Mouse (Mus musculus) stomach, embryonic 14.5 days (tissue): ENCODE data around the gene 1700001C19Rik. TPM values are rescaled to one million over a fixed set of nuclear protein-coding genes. Genes with fewer than 3 reads are reported as not detected.

Experiments used
- ATAC-seq: fragments of 200-750 bp; cut with Nextera tagmentation; 2 replicates; pipeline ENCODE4 v1.8.0; 2017; ENCODE audit warnings: low read depth, moderate TSS enrichment; ENCODE audit not compliant: insufficient number of reproducible peaks, insufficient read depth, low FRiP score
- H3K27ac ChIP-seq: fragments of 300-500 bp; sonication (generic); 2 replicates; pipeline ENCODE4 v1.5.1; 2014; ENCODE audit warnings: mild to moderate bottlenecking, low read length, moderate library complexity, mixed read lengths
- H3K27me3 ChIP-seq: fragments of 300-500 bp; sonication (generic); 2 replicates; pipeline ENCODE4 v1.6.1; 2014; ENCODE audit warnings: low read length, control low read depth, mixed read lengths; ENCODE audit not compliant: control insufficient read depth, insufficient read depth
- H3K36me3 ChIP-seq: fragments of 300-500 bp; sonication (generic); 2 replicates; pipeline ENCODE4 v1.6.1; 2014; ENCODE audit warnings: mild to moderate bottlenecking, control low read depth, low read length, moderate library complexity, mixed read lengths; ENCODE audit not compliant: control insufficient read depth, insufficient read depth
- H3K4me1 ChIP-seq: fragments of 300-500 bp; sonication (generic); 2 replicates; pipeline ENCODE4 v1.6.1; 2014; ENCODE audit warnings: low read length, control low read depth, mixed read lengths; ENCODE audit not compliant: control insufficient read depth, insufficient read depth
- H3K4me2 ChIP-seq: fragments of 300-500 bp; sonication (generic); replicated peaks from 2 replicates; pipeline ENCODE4 v1.6.1; 2014; ENCODE audit warnings: low read depth, low read length, control low read depth
- H3K4me3 ChIP-seq: fragments of 300-500 bp; sonication (generic); 2 replicates; pipeline ENCODE4 v1.5.1; 2014; ENCODE audit warnings: low read depth, low read length, control low read depth
- H3K9ac ChIP-seq: fragments of 300-500 bp; sonication (generic); replicated peaks from 2 replicates; pipeline ENCODE4 v1.6.1; 2014; ENCODE audit warnings: low read depth, mild to moderate bottlenecking, control low read depth, low read length, moderate library complexity, mixed read lengths
- H3K9me3 ChIP-seq: fragments of 300-500 bp; sonication (generic); 2 replicates; pipeline ENCODE4 v1.6.1; 2016; ENCODE audit warnings: low read depth, low read length, control low read depth; ENCODE audit not compliant: control insufficient read depth
- WGBS: fragments of 180-500 bp; shearing (Covaris S2); extraction: QIAGEN DNeasy Blood & Tissue Kit; methylation state at CpG from one replicate; pipeline ENCODE4 v1.1.7; 2014; 5-methylcytosine and 5-hydroxymethylcytosine counted together
- polyA plus RNA-seq: library from polyadenylated mRNA; unstranded; fragments of >200 nt; fragmentation: Nextera tagmentation; extraction: Ambion mirVana; gene quantifications from 2 replicates; pipeline ENCODE4 v1.2.1, GENCODE M21; 2014

The 1700001C19Rik gene
- polyA plus RNA-seq, 1 experiment from 2014 or later, result 0.58 TPM

- Histone ChIP-seq H3K9me3 (no peaks in the 10 kb centered on the region), H3K27ac (no peak overlapping the region), H3K4me1 (peaks cover 23% of the 10 kb centered on the region), H3K4me3 (no peak overlapping the region), H3K4me2 (no peak overlapping the region), H3K36me3 (no peaks in the 10 kb centered on the region), H3K27me3 (no peaks in the 10 kb centered on the region), H3K9ac (no peak overlapping the region)
- 64% methylated on average over 4 of the region's 4 CpGs for WGBS
- ATAC-seq, result 0 out of 2 replicates have a peak, but pooled peaks have one; percentile 53
Measured at GRCm38 (mm10) chr17:47474250-47474649, 37.1 kb upstream of the 1700001C19Rik start.

- no peaks in the 10 kb centered on the region for H3K9me3 ChIP-seq
- no peak for ATAC-seq
- no peaks in the 10 kb centered on the region for H3K36me3 ChIP-seq
- H3K27ac ChIP-seq, result no peak overlapping the region
- no peak overlapping the region for H3K9ac ChIP-seq
- H3K27me3 ChIP-seq, result no peaks in the 10 kb centered on the region
- H3K4me1 ChIP-seq, result peaks cover 23% of the 10 kb centered on the region
- WGBS, result 14% methylated on average over 8 of the region's 8 CpGs
- no peak overlapping the region for H3K4me2 ChIP-seq
- H3K4me3 ChIP-seq, result no peak overlapping the region
Measured at GRCm38 (mm10) chr17:47473434-47473974, 36.3 kb upstream of the 1700001C19Rik start.

GRCm38 (mm10) chr17:47472435-47473350, 35.5 kb upstream of the 1700001C19Rik start:
- no peaks in the 10 kb centered on the region for H3K9me3 ChIP-seq
- 25% methylated on average over 15 of the region's 15 CpGs for WGBS
- peak overlapping the region; percentile 10; the same call in 1 of the 2 replicates for H3K9ac ChIP-seq
- 0 out of 2 replicates have a peak, but pooled peaks have one; percentile 26 for ATAC-seq
- no peak overlapping the region for H3K4me3 ChIP-seq
- H3K36me3 ChIP-seq, result no peaks in the 10 kb centered on the region
- H3K4me2 ChIP-seq, result no peak overlapping the region
- 0 out of 2 replicates have a peak, but pooled peaks cover 3% of the 10 kb centered on the region for H3K27me3 ChIP-seq
- H3K27ac ChIP-seq, result peak overlapping the region; percentile 44; the same call in 1 of the 2 replicates
- H3K4me1 ChIP-seq, result peaks cover 23% of the 10 kb centered on the region

GRCm38 (mm10) chr17:47470686-47471085, 33.5 kb upstream of the 1700001C19Rik start:
- 55% methylated on average over 5 of the region's 5 CpGs for WGBS
- H3K27me3 ChIP-seq, result 0 out of 2 replicates have a peak, but pooled peaks cover 7% of the 10 kb centered on the region
- H3K9me3 ChIP-seq, result no peaks in the 10 kb centered on the region
- H3K36me3 ChIP-seq, result no peaks in the 10 kb centered on the region
- no peak overlapping the region for H3K4me2 ChIP-seq
- peak; percentile 59; the same call in 1 of the 2 replicates for ATAC-seq
- H3K9ac ChIP-seq, result no peak overlapping the region
- H3K4me3 ChIP-seq, result no peak overlapping the region
- H3K27ac ChIP-seq, result peak overlapping the region; percentile 1; the same call in 1 of the 2 replicates
- peaks cover 28% of the 10 kb centered on the region for H3K4me1 ChIP-seq

GRCm38 (mm10) chr17:47470121-47470520, 32.9 kb upstream of the 1700001C19Rik start:
- no peak overlapping the region for H3K27ac ChIP-seq
- 77% methylated on average over 4 of the region's 4 CpGs for WGBS
- no peak for ATAC-seq

GRCm38 (mm10) chr17:47469642-47470041, 32.5 kb upstream of the 1700001C19Rik start:
- no peak overlapping the region for H3K4me2 ChIP-seq
- H3K4me3 ChIP-seq, result no peak overlapping the region
- H3K27me3 ChIP-seq, result 0 out of 2 replicates have a peak, but pooled peaks cover 7% of the 10 kb centered on the region
- peaks cover 33% of the 10 kb centered on the region for H3K4me1 ChIP-seq
- no peak overlapping the region for H3K9ac ChIP-seq
- no peaks in the 10 kb centered on the region for H3K36me3 ChIP-seq
- no peak overlapping the region for H3K27ac ChIP-seq
- no peaks in the 10 kb centered on the region for H3K9me3 ChIP-seq
- 84% methylated on average over 4 of the region's 4 CpGs for WGBS
- no peak for ATAC-seq

More at GRCm38 (mm10) chr17:47470121-47470520, 32.9 kb upstream of the 1700001C19Rik start:
- Histone ChIP-seq H3K9me3 (no peaks in the 10 kb centered on the region), H3K9ac (no peak overlapping the region), H3K4me3 (no peak overlapping the region), H3K27me3 (0 out of 2 replicates have a peak, but pooled peaks cover 7% of the 10 kb centered on the region), H3K4me2 (no peak overlapping the region), H3K4me1 (peaks cover 29% of the 10 kb centered on the region), H3K36me3 (no peaks in the 10 kb centered on the region)

GRCm38 (mm10) chr17:47468466-47468865, 31.3 kb upstream of the 1700001C19Rik start:
- peak overlapping the region; percentile 30 for H3K4me2 ChIP-seq
- ATAC-seq, result no peak
- H3K4me1 ChIP-seq, result peaks cover 45% of the 10 kb centered on the region
- H3K4me3 ChIP-seq, result peak overlapping the region; percentile 20
- 18% methylated on average over 34 of the region's 34 CpGs for WGBS
- H3K9me3 ChIP-seq, result no peaks in the 10 kb centered on the region
- no peak overlapping the region for H3K27ac ChIP-seq
- H3K9ac ChIP-seq, result no peak overlapping the region
- H3K27me3 ChIP-seq, result 0 out of 2 replicates have a peak, but pooled peaks cover 7% of the 10 kb centered on the region
- no peaks in the 10 kb centered on the region for H3K36me3 ChIP-seq

GRCm38 (mm10) chr17:47468063-47468462, 30.9 kb upstream of the 1700001C19Rik start:
- Histone ChIP-seq H3K4me2 (peak overlapping the region; percentile 30), H3K4me1 (peaks cover 45% of the 10 kb centered on the region), H3K27ac (no peak overlapping the region), H3K36me3 (no peaks in the 10 kb centered on the region), H3K27me3 (0 out of 2 replicates have a peak, but pooled peaks cover 7% of the 10 kb centered on the region), H3K9me3 (no peaks in the 10 kb centered on the region), H3K9ac (no peak overlapping the region), H3K4me3 (peak overlapping the region; percentile 20)
- WGBS, result 24% methylated on average over 14 of the region's 14 CpGs
- ATAC-seq, result no peak
